Mouse (Mus musculus) adrenal gland, postnatal 10 days (tissue): ENCODE measurements at regions not wholly inside any gene's neighbourhood (a gene's known extent, or its start where the extent isn't known, plus 50 kb on each side); places are given as distances from the start of the nearest gene placed in this dataset.
A peak's percentile ranks its signal among the peaks of the same experiment; 100 is the strongest.

Source experiments
- DNase-seq: peaks from one replicate; pipeline ENCODE4 v3.0.0; 2021; ENCODE audit warnings: mixed read lengths

- DNase-seq, result no peak
Observed at GRCm38 (mm10) chr16:7644363-7644762, 780.6 kb downstream of the Tmem114 start.

- no peak for DNase-seq
Observed at GRCm38 (mm10) chr16:7638955-7639755, 785.8 kb downstream of the Tmem114 start.

- no peak for DNase-seq
Observed at GRCm38 (mm10) chr16:7637993-7638392, 786.9 kb downstream of the Tmem114 start.

DNA sequence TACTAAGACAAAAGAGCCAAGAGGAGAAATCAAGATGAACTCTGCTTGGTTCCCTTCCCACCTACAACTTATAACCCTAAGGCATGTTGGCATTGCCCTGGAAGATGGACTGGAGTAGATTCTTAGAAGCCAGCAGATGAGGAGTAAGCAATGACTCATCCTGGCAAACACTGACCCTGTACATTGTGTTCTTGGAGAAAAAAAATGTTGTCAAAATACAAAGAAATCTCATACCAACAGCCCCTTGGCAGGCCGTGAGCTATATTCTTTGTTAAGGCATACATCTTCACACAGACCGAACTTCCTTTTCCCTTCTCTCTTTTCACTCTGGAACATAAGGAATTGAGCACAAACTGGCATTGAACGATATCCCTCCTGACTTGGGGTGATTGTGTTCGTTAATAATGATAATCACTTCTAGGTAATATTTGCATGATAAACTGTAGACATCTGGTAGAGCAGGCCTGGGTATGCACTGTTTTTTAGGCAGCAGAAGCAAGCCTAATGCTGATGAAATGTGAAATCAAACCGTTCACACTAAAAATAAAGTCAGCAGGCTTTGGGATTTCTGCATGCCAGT lies 787.7 kb downstream of the Tmem114 start:
- DNase-seq, result no peak

DNA sequence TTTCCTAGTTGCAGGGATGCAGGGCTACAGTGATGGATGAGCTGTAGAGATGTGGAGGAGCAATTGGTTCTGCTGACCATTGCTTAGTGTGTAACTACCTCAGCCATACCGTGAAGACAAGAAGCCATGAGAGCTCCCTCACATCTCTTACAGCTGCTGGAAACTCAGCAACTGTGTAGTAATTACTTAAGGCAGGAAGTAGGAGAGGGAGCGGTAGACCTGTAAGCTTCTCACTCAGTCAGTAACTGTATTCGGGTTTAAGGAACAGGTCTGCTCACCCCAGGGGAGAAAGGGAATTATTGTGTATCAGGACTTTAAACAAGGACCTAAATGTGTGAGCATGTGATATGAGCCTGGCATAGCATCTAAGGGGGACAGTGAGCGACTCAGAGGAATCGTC lies 788.6 kb downstream of the Tmem114 start:
- no peak for DNase-seq

DNA sequence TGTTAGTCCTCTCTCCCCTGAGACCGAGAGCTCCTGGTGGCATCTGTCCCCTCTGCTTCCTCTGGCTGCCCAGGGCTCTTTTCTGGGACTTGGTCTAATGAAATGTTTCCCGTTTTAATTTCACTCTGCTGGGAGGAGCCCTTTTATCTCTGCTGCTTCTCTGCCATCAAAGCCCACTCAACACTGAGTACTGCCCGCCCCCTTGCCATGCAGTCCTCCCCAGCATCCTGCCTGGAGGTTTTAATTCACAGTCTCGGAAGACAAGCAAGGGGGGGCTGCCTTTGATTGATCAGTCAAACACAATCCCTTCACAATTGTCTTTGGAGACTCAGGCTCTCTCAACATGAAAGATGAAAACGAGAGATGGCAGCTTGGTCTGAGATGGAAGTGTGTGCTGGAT lies 792.5 kb downstream of the Tmem114 start:
- DNase-seq, result no peak

DNA sequence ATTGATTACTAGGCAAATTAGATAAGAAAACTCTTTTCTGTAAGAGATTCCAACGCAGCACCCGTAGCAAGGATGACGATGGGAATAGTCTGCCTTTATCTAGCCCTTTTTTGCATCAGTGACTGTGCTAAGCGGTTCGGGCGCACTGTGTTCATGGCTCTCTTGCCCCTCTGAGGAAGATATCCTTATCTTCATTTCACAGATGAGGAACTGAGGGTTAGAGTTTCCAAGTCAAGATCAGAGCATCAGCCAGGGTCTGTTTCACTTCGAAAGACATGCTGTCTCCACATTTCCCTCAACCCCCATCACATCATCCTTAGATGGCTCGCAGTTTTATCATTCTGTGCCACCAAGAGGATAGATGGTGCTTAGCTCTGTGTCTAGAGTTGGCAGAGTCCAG lies 796.6 kb downstream of the Tmem114 start:
- no peak for DNase-seq

DNA sequence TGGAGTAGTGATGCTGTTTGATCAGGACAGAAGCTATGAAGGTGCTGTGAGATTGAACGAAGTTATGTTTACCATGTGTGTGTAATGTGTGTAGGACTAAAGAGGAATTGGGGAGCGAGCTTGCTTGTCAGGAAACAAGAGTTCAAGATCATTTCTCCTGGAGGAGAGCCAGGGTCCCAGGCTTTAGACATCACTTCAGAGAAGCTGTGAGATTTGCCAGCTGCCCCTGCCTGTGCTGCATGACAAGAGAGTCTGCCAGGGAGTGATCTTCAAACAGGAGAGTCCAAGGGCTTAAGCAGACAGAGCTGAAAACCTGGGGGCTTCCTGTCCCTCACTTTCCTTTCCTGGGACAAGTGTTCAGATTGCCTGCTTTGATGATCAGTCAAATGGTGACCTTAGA lies 818.3 kb downstream of the Tmem114 start:
- peak; percentile 2 for DNase-seq

GRCm38 (mm10) chr16:7602428-7602827 lies 822.5 kb downstream of the Tmem114 start:
- DNase-seq, result peak; percentile 23

GRCm38 (mm10) chr16:7574879-7575278 lies 850.1 kb downstream of the Tmem114 start:
- DNase-seq, result no peak

GRCm38 (mm10) chr16:7560841-7561240 lies 864.1 kb downstream of the Tmem114 start:
- peak; percentile 56 for DNase-seq

DNA sequence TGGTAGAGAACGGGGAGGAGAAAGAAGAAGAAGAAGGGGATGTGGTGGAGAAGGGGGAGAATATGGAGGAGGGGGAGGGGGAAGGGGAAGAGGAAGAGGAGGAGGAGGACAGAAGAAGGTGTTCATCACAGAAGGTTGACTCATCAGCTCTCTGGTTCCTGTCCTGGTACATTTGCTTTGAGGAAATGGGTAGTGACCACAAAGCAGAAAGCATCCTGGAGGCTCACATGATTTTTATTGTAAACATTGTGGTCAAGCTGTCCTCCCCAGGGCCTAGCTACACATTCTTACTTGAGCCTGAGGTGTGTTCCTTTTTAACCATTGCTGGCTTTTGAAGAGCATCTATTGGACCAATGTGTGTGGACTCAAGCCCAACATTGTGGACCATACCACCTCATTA lies 865.8 kb downstream of the Tmem114 start:
- no peak for DNase-seq

DNA sequence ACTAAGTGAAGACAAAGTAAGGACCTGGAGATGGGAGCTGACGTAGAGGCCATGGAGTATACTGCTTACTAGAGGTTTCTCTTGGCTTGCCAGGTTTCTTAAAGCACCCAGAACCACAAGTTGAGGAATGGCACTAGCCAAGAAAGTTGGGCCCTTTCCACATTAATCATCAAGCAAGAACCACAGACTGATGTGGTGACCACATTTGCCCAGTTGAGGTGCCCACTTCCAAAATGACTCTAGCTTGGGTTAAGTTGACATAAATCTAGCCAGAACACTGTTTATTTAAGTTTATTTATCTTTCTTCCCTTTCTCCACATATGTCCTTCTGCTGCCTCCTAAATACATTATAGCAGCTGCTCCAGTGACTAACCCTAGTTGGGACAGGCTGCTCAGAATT lies 866.3 kb downstream of the Tmem114 start:
- DNase-seq, result no peak

- no peak for DNase-seq
Observed at GRCm38 (mm10) chr16:7555911-7556310, 869.0 kb downstream of the Tmem114 start.

DNA sequence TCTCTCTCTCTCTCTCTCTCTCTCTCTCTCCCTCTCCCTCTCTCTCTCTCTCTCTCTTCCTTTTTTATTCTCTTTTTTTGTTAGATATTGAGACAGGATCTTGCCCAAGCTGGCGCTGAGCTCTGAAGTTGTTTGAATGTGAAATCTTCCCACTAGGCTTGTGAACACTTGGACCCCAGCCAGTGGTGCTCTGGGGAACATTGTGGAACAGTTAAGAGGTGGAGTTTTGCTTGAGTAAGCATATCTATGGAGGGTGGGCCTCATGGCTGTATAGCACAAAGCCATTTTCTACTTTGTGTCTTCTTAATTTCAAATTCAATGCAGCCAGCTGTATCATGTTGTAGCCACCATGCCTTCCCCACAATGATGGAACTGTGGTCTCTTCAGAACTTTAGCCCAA lies 875.4 kb downstream of the Tmem114 start:
- peak; percentile 53 for DNase-seq

GRCm38 (mm10) chr16:7544067-7544466 lies 880.9 kb downstream of the Tmem114 start:
- no peak for DNase-seq

- DNase-seq, result no peak
Observed at GRCm38 (mm10) chr16:7529811-7530210, 895.1 kb downstream of the Tmem114 start.

- no peak for DNase-seq
Observed at GRCm38 (mm10) chr16:7528963-7529362, 896.0 kb downstream of the Tmem114 start.

DNA sequence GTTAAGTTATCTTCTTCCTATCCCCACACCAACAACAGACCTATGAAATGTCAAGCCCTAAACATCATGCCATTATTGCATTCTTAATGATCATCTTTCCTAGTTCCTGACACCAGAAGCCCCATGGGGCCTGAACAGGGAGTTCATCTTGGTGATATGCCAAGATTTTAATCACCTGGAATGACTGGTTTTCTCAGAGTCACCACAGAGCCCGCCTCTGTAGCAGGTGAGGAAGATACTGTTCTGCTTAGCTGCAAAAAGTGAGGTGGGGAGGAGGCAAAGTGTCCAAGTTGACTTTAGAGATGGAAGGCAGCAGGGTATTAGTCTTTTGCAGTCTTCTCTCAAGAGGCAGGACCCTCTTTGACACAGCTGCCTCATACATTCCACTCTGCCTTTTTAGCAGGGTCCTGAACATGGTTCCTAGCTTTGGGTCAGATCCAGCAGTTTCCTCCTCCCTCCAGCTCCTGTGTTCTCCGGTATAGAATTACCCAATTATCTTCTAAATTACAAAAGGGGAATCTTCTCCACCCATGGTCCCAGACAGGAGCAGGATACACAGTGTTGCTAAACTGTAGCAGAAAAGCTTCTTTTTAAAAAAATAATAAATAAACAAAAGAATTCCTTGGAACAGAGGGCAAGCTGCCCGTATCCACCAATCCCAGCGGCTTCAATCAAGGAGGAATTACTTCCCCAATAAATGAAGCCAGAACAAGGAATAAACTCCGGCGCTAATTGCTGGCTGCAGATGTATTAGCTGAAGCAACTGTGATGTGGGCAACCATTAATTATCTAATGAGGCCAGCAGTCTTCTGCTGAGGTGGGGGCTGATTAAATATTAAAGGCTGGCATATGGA lies 896.8 kb downstream of the Tmem114 start:
- DNase-seq, result no peak

DNA sequence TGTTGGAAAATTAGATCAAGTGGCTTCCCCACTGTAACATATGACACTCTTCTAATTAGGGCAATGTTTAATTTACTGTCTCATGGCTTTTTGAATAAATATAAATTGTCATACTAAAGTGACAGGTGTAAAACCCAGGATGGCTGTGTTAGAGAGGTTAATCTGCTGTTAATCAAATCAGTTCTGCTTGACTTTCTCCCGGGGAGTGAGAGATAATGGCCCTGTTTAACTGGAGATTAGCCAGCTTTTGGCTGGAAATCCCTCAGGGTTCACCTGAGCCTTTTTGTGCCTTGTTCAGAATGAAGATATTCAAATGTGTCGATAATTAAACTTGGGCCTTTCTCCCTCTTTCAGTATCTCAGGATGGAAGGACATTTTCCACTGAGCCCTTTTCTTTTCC lies 906.2 kb downstream of the Tmem114 start:
- DNase-seq, result no peak
